Mouse (Mus musculus): ENCODE results near the gene Akap8.

DNA sequence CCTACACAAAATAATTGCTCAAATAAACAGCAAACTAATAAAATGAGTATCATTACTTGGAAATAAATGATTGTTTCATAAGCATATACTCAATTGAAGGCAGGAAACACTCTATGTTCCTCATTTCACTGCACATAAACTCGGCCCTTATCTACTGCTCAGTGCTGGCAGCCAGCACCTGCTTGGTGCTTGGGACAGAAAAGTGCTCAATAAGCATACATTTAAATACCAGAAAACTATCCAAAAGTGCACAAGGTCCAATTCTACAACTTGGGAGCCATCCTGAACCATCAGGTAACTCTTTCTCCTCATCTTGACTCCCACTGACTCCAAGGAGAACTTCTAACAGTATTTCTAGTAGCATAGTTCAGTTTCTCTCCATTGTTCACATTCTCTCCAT, 53.4 kb downstream of the Akap8 start:
- no peak for TF ChIP-seq POLR2A (IDR thresholded peaks at IDR 0.05; ENCODE audit: control insufficient read depth, extremely low read depth, insufficient read depth, low read length, poor library complexity)
- TF ChIP-seq CTCF (IDR thresholded peaks at IDR 0.05; ENCODE audit: borderline replicate concordance, control insufficient read depth, extremely low read depth, insufficient read depth, low read length, poor library complexity), result no peak
